Mouse (Mus musculus) testis, postnatal 14 days (tissue): ENCODE measurements around the gene Cop1.

Source experiments
- DNase-seq: peaks from one replicate; pipeline ENCODE4 v3.0.0; 2021; ENCODE audit warnings: low spot score

Cop1 gene

DNA sequence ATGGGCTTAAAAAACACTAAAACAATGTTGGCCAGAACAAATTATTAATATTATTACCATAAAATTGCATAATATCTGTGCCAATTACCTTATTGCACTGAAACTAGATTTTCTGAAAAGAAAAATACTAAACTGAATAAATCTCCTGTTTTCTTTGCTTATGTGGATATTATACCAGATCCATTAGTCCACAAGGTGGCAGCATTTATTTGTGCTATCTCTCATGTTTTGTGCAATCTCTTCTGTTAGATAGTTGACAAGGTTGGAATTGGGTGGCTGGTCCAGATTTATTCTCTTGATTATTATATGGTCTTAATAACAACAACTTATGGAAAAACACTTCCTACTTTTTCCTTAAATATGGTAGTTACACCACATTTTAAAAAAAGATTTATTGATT lies 58.1 kb downstream of the Cop1 start:
- no peak for DNase-seq

DNA sequence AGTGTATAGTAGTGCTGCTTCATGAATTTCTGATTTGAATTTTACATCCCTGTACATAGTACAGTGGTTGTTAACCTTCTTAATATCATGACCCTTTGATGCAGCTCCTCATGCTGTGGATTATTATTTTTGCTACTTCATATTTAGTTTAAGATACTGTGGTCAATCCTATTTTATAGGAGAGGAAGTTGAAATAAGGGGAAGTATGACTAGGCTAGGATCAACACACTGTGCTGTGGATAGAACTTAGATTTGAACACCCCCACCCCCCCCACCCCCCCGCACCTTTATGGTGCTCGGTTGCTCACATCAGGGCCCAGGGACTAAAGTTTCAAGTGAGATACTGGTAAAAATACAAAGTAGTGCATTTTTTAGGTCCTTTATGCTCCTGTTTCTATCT lies 58.7 kb downstream of the Cop1 start:
- DNase-seq, result no peak

DNA sequence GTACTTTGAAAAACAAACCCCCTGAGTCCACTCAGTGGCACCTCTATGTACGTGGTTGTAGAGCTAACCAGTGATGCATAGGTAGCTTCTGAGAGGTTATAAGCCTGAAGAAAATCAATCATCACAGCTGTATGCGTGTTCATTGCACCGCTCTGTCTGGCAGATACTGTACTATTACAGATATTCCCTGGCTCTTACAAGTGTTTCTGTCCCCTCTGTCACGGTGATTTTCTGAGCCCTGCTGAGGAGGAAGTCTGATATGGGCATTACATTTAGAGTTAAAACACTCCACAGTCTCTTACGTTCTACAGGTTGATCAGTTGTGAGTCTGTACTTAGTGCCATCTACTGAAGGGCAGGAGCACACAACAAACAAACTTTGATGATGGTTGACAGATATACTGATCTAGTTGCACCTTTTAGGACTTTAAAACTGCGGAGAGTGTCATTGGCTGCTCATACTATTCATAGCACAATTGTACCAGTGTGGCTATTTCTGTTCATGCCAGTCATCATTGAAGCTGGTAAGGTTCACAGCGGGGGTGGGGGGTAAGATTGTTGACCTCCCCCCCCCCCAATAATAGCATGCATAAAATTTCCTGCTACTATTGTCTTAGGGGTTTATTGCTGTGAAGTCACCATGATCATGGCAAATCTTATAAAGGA lies 69.4 kb downstream of the Cop1 start:
- no peak for DNase-seq

DNA sequence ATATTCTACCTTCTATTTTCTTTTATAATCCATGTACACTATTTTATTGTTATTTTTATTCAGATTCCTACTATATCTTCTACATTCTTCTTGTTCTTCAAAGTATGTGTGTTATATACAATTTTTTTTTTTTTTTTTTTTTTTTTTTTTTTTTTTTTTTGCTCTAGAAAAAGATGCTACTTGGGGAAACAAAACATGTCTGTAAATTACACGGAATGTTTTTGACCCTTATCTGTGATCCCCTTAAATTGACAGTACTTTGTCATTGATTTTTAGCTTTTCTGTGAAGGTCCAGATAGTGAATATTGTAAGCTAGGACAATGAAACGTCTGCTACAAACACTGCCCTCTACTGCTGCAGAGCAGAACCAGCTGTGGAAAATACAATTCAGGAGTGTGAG lies 81.5 kb downstream of the Cop1 start:
- DNase-seq, result no peak

DNA sequence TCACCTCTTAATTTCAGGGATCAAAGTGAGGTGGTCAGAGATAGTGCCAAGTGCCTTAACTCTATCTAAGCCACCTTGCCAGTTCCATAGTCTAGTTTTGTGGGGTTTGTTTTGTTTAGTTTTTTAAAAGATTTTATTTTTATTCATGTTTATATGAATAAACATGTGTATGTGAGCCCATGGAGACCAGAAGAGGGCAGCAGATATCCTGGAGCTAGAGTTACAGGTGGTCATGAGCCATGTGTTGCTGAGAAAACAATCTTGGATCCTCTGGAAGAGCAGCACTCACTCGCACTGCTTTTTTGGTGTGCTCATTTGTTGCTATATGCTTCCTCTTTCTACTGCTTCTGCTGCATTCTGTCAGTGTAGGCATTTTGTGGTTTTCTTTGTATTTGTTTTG lies 90.5 kb downstream of the Cop1 start:
- DNase-seq, result no peak

DNA sequence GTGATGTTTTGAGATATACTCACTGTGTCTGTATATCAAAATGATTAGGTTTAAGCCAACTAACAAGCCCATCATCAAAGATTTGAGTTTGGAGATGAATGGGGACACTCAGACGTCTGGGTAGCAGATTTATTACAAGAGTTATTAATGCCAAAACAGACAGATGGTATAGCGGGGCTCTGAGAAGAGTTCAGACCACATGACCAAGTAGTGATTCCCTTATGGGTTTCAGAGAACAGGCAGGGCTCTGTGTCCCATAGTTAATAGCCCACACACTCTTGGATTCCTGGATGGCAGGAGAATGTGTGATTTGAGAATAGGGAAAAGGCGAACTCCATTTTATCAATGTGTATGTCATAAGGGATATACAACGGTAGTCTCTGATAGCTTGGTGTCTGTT lies 98.9 kb downstream of the Cop1 start:
- DNase-seq, result no peak

DNA sequence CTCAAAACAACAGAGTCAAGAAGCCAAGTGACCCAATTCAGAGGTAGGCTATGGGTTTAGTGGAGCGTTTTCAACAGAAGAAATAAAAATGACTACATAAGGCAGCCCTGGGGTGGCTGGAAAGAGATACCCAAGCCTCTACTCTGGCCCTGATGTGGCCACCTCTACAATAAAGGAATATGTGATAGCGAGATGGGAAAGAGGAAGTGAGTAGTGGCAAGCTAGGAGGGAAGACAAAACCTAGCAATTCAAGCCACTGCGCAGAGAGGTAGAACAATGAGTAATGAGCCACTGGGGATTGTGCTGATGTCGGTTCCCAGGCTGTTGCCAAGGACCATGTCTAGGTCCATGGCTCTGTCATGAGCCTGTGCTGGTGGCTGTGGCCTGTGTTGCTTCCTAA lies 102.0 kb downstream of the Cop1 start:
- no peak for DNase-seq

DNA sequence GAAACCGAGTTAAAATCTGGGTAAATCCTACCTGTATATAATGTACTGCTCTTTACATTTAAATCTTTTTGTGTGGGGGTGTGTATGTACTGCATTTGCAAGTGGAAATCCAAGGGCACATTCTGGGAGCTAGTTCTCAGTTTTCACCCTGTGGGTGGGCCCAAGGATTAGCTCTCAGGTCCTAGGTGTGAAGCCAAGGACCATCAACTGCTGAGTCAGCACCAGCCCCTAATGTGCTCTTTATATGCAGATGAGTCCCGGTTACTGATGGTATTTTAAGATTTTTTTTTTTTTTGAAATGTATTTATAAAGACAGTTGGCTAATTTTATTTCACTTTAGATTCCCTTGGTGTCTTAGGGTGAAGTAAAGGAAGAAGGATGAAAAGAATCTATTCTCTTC lies 110.2 kb downstream of the Cop1 start:
- no peak for DNase-seq

DNA sequence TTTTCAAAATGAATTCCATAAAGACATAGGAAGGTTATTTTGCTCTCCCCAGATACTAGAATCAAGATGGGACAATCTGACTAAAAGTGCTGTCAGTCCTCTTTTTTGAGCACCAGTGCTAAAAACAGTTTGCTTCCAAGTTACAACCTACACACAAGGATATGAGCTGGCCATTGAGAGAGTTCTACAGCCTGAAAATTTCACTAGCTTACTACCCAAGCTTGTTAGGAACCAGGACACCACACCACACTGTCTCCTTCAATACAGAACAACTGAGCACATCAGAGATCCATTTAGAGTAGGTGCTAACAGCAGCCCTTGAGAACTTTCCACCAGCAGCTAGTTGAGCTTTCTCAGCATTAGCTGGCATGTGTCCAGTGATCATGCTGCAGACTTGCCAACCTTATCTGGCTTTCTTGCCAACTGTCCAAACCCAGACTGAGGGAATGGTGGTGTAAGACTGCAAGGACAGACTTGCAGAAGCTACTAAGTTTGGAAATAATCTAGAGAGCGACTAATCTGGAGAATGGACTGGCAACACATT lies 123.0 kb downstream of the Cop1 start:
- DNase-seq, result no peak

DNA sequence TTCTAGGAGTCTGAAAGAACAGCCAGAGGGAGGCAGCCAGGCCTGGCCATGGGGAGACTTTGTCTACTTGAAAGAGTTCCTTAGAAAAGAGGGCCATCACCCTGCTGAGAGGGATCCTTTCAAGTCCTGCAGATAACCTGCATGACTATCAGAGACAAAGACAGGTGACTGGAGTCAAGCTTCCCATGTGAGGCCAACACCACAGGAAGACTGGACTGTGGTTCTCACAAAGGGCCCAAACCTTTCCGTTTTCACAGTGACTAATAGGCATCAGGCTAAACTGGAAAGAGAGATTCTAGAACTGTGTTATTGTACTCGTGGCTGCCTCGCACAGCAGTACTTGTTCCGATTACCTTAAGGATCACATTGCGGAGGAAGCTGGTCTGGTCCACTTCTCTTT lies 126.6 kb downstream of the Cop1 start:
- no peak for DNase-seq

DNA sequence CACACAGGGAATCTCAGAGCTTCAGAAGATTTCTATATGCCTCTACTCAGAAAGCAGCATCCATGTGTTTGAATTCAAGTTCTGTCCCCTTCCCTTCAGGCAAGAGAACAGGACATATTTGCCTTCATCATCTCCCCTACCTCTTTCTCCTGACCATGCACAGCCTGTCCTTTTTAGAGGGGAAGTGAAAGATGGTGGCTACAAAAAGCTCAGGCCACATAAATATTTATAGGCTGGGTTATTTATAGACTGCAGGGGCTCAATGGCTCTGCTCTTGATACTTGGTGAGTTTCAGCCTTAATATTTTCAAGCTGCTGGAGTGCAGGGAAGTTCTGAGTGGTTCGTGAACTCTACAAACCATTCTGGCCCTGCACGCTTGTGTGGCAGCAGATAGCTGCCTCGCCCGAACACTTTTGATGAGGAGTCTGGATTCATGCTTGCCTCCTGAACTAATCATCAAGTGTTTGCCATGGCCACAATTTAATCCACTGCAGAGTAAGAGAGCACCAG lies 139.8 kb downstream of the Cop1 start:
- no peak for DNase-seq

DNA sequence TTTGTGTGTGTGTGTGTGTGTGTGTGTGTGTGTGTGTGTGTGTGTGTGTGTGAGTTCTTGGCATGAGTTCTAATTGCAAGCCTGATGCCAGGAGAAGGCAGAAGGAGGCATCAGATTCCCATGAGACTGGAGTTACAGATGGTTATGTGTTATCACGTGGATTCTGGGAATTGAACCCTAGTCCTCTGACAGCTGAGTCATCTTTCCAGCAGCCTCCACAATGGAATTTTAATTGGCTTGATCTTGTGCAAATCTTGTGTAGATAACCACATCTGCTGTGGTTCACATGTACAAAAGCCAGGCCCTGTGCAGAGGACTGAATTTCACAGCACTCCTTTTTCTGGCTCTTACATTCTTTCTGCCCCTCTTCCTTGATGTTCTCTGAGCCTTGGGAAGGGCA lies 150.1 kb downstream of the Cop1 start:
- DNase-seq, result no peak

DNA sequence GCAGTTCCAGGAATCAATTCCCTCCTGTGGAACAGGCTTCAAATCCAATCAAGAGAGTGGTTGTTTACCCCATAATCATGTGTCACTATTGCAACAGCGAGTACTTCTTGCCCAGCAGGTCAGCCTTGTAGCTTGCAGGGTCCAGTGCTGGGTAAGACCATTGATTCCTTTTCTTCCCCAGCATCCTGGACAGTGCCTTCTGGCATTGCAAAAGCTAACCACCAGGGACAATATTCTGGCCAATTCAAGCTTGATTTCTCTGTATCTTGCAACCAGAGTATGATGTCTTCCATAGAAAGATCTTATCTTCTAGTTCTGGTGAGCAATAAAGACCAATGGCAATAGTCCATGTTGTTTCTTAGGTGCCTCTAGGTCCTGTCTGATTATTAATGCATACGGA lies 150.8 kb downstream of the Cop1 start:
- no peak for DNase-seq

DNA sequence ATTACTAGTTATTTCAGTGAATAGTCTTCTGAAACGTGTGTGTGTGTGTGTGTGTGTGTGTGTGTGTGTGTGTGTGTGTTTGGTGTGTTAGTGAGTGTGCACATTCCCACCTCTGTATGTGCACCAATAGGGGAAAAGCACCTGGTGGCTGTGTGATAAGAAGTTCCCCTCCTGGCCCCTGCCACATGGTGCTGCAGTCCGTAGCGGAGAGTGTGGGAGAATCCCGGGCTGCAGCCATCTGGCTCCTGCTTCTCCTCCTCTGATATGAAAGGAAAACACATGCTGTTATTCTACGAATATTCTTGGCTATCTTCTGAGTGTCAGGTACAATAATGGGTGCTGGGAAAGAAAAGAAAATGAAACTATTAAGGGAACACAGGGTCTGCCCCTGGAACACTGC lies 154.3 kb downstream of the Cop1 start:
- DNase-seq, result no peak

DNA sequence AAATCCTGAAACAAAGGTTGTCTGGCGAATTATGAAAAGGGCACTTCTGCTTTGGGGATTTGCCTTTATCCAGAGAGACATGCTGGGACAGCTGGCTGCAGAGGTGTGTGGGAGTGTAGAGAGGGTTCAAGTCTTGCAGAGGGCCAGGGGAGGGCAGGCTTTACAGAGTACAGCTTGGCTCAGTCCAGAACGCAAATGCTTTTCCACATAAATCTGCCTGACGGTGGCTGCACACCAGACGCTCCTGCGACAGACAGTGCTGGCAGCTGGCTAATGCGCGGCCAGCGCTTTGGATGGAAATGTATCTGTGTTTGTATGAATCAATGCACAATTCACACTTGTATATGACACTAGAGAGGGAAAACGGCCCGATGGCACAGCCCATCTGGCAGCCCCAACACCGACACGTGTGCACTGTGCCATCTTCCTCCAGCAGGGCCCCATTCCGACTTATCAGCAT lies 156.5 kb downstream of the Cop1 start:
- DNase-seq, result no peak

DNA sequence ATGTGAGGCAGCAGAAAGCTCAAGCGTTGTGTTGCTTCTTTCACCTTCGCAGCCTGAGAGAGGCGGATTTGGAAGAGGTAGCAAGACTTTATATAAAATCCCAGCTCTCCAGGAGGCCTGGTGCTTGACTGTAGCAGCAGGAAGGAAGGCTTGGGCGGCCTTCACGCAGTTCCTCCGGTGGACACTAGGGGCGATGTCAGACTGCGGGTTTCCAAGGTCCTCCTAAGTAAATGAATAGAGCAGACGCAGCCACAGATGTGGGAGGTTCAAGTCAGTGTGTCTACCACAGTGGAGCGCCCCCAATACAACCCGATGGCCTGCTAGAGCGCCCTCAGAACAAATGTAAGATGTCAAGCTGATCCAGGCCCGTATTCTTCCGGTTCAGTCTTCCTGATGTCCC lies 157.9 kb downstream of the Cop1 start:
- DNase-seq, result peak; percentile 66

DNA sequence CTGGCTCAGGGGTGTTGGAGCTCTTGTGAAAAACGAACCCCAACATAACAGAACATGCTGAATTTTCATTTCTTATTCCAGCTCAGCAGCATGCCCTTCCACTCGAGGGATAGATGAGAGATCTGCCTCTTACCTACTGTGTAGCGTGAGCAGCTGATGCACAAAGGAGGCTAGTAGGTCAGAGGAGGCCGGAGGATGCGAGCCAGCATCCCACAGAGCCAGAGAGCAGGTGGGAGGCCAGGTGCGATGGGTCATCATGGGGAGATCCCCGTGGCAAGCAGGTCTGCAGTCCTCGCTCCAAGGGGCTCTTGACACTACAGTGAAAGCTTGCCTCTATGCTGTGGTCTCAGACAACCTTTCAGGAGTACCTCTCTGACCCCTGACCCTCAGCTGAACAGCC lies 160.5 kb downstream of the Cop1 start:
- no peak for DNase-seq

DNA sequence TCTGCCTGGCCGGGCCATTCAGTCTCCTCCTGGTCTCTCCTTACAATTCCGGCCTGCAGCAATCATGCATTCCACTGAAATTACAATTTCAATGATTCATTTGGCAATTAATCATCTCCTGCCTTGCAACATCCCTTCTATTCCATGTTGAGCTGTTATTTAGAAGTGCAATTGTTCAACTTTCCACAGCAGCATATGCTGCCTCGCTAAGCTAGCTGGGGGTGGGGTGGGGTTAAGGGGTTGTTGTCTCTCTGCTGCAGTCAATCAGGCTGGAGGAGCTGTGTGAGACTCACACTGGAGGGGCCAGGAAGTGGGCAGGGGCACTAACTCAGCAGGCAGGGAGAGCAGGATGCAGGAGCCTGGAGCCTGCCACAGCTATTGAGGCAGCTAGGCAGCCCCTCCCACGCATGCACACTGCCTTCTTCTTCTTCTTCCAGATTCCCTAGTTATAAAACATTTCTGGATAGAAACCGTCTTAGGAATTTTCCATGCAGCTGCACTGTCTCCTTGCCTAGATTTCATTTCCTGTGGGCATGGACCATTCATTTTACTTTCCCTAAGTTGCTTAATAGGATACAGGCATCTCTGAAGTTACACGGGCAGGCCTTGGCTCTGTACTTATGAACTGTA lies 161.1 kb downstream of the Cop1 start:
- DNase-seq, result no peak

DNA sequence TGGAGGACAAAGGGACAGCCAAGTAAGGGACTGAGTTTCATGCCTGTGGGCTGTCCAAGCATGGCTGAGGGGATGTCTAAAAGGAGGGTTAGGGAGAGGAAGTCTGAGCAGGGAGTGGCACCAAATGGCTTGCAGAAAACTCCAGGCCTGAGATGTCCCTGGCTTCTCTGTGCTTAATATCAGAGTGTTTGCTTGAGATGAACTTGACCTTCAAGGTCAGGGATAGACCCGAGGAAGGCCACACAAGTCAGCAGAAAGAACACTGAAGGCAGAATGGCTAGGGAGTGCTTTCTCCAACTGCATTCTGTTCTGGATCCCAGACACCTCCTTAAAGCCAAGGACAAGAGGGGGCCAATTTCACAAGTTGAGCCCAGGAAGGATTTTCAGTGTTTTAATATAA lies 161.8 kb downstream of the Cop1 start:
- peak; percentile 22 for DNase-seq

DNA sequence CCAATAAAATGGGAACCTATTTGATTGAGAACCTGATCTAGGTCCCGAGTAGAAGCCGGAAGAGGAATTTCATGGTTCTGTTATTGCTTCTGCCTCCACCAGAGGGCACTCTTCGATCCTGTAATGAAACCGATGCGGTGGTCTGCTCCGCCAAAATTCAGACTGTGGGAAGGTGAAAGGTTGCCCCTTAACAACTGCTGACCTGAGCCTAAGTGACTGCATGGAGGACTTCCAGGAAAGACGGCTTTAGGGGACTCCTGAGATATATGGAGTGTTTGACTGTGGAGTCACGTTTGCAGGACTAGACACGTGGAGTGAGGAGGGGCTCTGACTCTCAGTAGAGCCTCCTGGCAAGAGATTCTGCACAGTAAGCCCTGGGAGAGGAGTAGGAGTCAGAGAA lies 164.4 kb downstream of the Cop1 start:
- peak; percentile 10 for DNase-seq
